Mouse (Mus musculus) gastrocnemius, postnatal 10 days (tissue): Measurements from ENCODE around the gene Tmem210. TPM values are rescaled to one million over a fixed set of nuclear protein-coding genes. Genes with fewer than 3 reads are reported as not detected.

Experiments used
- total RNA-seq, 2 experiments: library from RNA; stranded (reverse); gene quantifications; 2 replicates each; pipeline ENCODE4 v1.2.3; 2021

The Tmem210 gene
- total RNA-seq, 2 experiments from 2014 or later, result not detected

Other genes with a start within 250 kb of the Tmem210 start
- gene Nsmf, start 233.8 kb upstream of the Tmem210 start, total RNA-seq, result 10 to 100 TPM; 25.8 to 36.1 TPM
- not detected for gene Entpd8, start 207.8 kb upstream of the Tmem210 start, total RNA-seq
- gene Noxa1, start 193.0 kb upstream of the Tmem210 start, total RNA-seq, result not detected
- gene Nrarp, start 107.4 kb upstream of the Tmem210 start, total RNA-seq, result 10 to 100 TPM; 14.9 to 17.4 TPM
- gene Tor4a, start 91.3 kb upstream of the Tmem210 start, total RNA-seq, result 1 to 10 TPM; 1.9 to 2.9 TPM
- gene Nelfb, start 76.7 kb upstream of the Tmem210 start, total RNA-seq, result 10 to 100 TPM; 31.1 to 40.5 TPM
- gene Stpg3, start 73.5 kb upstream of the Tmem210 start, total RNA-seq, result not detected
- gene Fam166a, start 69.4 kb upstream of the Tmem210 start, total RNA-seq, result not detected
- 100 to 1,000 TPM; 470 to 500 TPM for gene Tubb4b, start 63.4 kb upstream of the Tmem210 start, total RNA-seq
- gene Slc34a3, start 53.8 kb upstream of the Tmem210 start, total RNA-seq, result not detected
- gene Rnf224, start 51.4 kb upstream of the Tmem210 start, total RNA-seq, result not detected
- 1 to 10 TPM; 1.9 to 2.2 TPM for gene Rnf208, start 45.9 kb upstream of the Tmem210 start, total RNA-seq
- gene Cysrt1, start 45.7 kb upstream of the Tmem210 start, total RNA-seq, result not detected
- gene AL732309.1, start 41.3 kb upstream of the Tmem210 start, total RNA-seq, result 1 to 10 TPM; 1.3 to 1.4 TPM
- 10 to 100 TPM; 14.9 to 16.0 TPM for gene Tmem203, start 32.7 kb upstream of the Tmem210 start, total RNA-seq
- 1 to 10 TPM; 4.7 to 6.8 TPM for gene Tprn, start 25.5 kb upstream of the Tmem210 start, total RNA-seq
- 10 to 100 TPM; 39.5 to 40.3 TPM for gene Ssna1, start 15.7 kb upstream of the Tmem210 start, total RNA-seq
- gene Anapc2, start 15.7 kb upstream of the Tmem210 start, total RNA-seq, result 10 to 100 TPM; 35.2 to 52.2 TPM
- gene Lrrc26, start 1.8 kb downstream of the Tmem210 start, total RNA-seq, result under 1 TPM in 1 of 2 experiments, not detected in 1; 0.26 TPM
- under 1 TPM; 0.47 to 0.63 TPM for gene Grin1, start 31.0 kb downstream of the Tmem210 start, total RNA-seq
- 10 to 100 TPM; 21.0 to 25.2 TPM for gene Man1b1, start 44.2 kb downstream of the Tmem210 start, total RNA-seq
- 1 to 10 TPM; 7.9 to 9.5 TPM for gene Dpp7, start 68.2 kb downstream of the Tmem210 start, total RNA-seq
- gene Uap1l1, start 77.5 kb downstream of the Tmem210 start, total RNA-seq, result 1 to 10 TPM; 9.0 to 9.8 TPM
- gene Sapcd2, start 84.2 kb downstream of the Tmem210 start, total RNA-seq, result 1 to 10 TPM; 2.1 to 3.7 TPM
- 10 to 100 TPM; 29.9 to 30.5 TPM for gene Entpd2, start 107.7 kb downstream of the Tmem210 start, total RNA-seq
- 10 to 100 TPM; 25.2 to 37.3 TPM for gene Npdc1, start 111.2 kb downstream of the Tmem210 start, total RNA-seq
- not detected for gene Fut7, start 135.1 kb downstream of the Tmem210 start, total RNA-seq
- gene Abca2, start 140.6 kb downstream of the Tmem210 start, total RNA-seq, result 10 to 100 TPM; 10.4 to 14.1 TPM
- gene Clic3, start 168.7 kb downstream of the Tmem210 start, total RNA-seq, result under 1 TPM in 1 of 2 experiments, not detected in 1; 0.52 TPM
- 10 to 100 TPM; 23.5 to 25.2 TPM for gene Paxx, start 172.9 kb downstream of the Tmem210 start, total RNA-seq
- gene Ptgds, start 181.9 kb downstream of the Tmem210 start, total RNA-seq, result 1 to 10 TPM; 1.7 to 9.6 TPM
- not detected for gene Lcn12, start 205.8 kb downstream of the Tmem210 start, total RNA-seq
- 10 to 100 TPM; 65.5 to 66.7 TPM for gene Fbxw5, start 212.6 kb downstream of the Tmem210 start, total RNA-seq
- 1 to 10 TPM; 1.4 to 2.0 TPM for gene C8g, start 213.6 kb downstream of the Tmem210 start, total RNA-seq